Mouse (Mus musculus) CH12.LX (cell line): ENCODE measurements at regions not wholly inside any gene's neighbourhood (a gene's known extent, or its start where the extent isn't known, plus 50 kb on each side); places are given as distances from the start of the nearest gene placed in this dataset.

Experiments
- EP300 ChIP-seq: IDR thresholded peaks from 2 replicates; pipeline ENCODE4 v1.6.1; 2011; ENCODE audit warnings: low read length, improper control_type of control experiment
- MEF2A ChIP-seq: IDR thresholded peaks from 2 replicates; pipeline ENCODE4 v1.6.1; 2014; ENCODE audit warnings: low read depth, mild to moderate bottlenecking, inconsistent platforms, low read length, improper control_type of control experiment, borderline replicate concordance
- POLR2A ChIP-seq: IDR thresholded peaks from 2 replicates; pipeline ENCODE4 v1.6.1; 2011; ENCODE audit warnings: low read depth, mild to moderate bottlenecking, improper control_type of control experiment, low read length
- UBTF ChIP-seq: IDR thresholded peaks from 2 replicates; pipeline ENCODE4 v1.6.1; 2012; ENCODE audit warnings: low read depth, mild to moderate bottlenecking, inconsistent platforms, low read length, improper control_type of control experiment, moderate library complexity
- ZKSCAN1 ChIP-seq: IDR thresholded peaks from 2 replicates; pipeline ENCODE4 v1.6.1; 2012; ENCODE audit warnings: low read depth, inconsistent platforms, low read length, improper control_type of control experiment, borderline replicate concordance

DNA sequence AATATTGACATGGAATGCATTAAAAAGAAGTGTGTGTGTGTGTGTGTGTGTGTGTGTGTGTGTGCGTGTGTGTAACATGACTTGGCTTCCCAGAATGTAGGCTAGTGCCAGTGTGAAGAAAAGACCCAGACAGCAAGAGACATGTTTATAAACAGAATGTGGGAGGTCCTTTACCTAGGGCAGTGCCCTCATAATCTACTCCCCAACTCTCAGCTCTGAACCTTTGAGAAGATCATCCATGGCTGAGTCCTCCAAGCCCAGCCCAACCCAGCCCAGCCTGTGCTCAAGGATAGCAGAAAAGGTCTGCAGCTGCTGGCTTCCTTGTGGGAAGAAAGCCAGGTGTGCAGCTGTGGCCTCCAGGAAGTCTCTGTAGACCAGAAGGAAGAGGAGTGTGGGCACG is 539.8 kb upstream of the Cdh5 start:
- TF ChIP-seq MEF2A (no peak), EP300 (no peak), ZKSCAN1 (no peak), UBTF (no peak), POLR2A (no peak)
